Mouse (Mus musculus) neutrophil, adult 59 days (primary cell): ENCODE measurements around the gene B3gntl1. TPM values are rescaled to one million over a fixed set of nuclear protein-coding genes. Genes with fewer than 3 reads are reported as not detected.

Source experiments
- total RNA-seq, 2 experiments: library from RNA; stranded (reverse); gene quantifications; 1 replicate in 1 of 2; 2 replicates in 1 of 2; pipeline ENCODE4 v1.2.4; 2023

The B3gntl1 gene
- 1 to 10 TPM; 6.0 to 8.7 TPM for total RNA-seq

GRCm38 (mm10) chr11:121672990-121673572 is at the start of gene B3gntl1:
Gene B3gntl1, minus strand, starts transcription at chr11:121673153.

GRCm38 (mm10) chr11:121701244-121701643 is 28.3 kb upstream of the B3gntl1 start, which contains the start of gene Metrnl:
Gene Metrnl, plus strand, starts transcription at chr11:121701544.

Other genes with a start within 250 kb of the B3gntl1 start
- gene Fn3k, start 238.2 kb downstream of the B3gntl1 start, total RNA-seq, result 1 to 10 TPM in 1 of 2 experiments, under 1 TPM in 1; 0.86 to 2.5 TPM
- 10 to 100 TPM; 20.7 to 22.4 TPM for gene Tbcd, start 221.2 kb downstream of the B3gntl1 start, total RNA-seq
- gene Zfp750, start 153.8 kb downstream of the B3gntl1 start, total RNA-seq, result under 1 TPM in 1 of 2 experiments, not detected in 1; 0.29 TPM
- 100 to 1,000 TPM in 1 of 2 experiments, 10 to 100 TPM in 1; 74.5 to 100 TPM for gene Metrnl, start 28.4 kb upstream of the B3gntl1 start, total RNA-seq
- gene Ptchd3, start 157.1 kb upstream of the B3gntl1 start, total RNA-seq, result not detected